Mouse (Mus musculus) E14TG2a.4 (cell line): ENCODE results near the gene Higd1c.

Source experiments
- CTCF ChIP-seq: conservative IDR thresholded peaks from 2 replicates; pipeline ENCODE4 v1.5.1; 2014; ENCODE audit warnings: low read length
- NANOG ChIP-seq: IDR thresholded peaks from 2 replicates; pipeline ENCODE4 v1.6.1; 2014; ENCODE audit warnings: borderline replicate concordance, low read length, mixed read lengths
- POU5F1 ChIP-seq: IDR thresholded peaks from 2 replicates; pipeline ENCODE4 v1.6.1; 2014; ENCODE audit warnings: low read length, borderline replicate concordance

DNA sequence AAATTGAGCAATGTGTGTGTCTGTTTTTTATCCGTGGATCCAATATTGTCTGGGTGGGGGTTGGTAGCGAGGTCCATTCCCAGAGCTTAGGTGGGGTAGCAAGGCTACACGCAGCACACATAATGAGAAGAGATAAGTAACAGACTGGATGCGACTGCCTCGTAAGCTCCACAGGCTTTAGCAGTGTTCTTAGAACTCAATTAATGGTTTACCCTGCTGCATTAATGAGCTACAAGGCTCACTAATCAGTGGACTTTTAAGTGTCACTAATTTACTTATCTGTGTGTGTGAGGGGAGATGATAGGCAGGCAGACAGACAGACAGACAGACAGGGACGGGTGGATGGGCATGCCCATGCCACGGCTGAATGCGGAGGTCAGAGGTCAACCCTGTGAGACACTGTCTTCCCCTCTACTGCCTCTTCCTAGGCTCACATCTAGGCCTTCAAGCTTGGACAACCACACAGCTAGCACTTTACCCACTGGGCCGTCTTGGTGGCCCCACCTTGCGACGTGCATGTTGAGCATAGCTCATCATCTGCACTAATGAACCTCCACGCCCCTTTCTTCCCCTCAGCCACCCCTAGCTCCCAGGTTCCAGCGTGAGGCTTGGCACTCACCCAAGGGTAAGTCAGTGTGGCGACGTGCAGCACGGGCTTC is 36.4 kb downstream of the Higd1c start:
- no peak for TF ChIP-seq CTCF
- no peak for TF ChIP-seq POU5F1
- TF ChIP-seq NANOG, result no peak
